Mouse (Mus musculus) brain, embryonic 14.5 days (tissue): ENCODE results near the gene 2310011J03Rik.

Source experiments
- CTCF ChIP-seq: fragments of 200-500 bp; IDR thresholded peaks from 2 replicates; pipeline ENCODE4 v1.5.1; 2012; ENCODE audit warnings: inconsistent platforms, mild to moderate bottlenecking, moderate library complexity, borderline replicate concordance; ENCODE audit not compliant: insufficient read depth, insufficient read length; ENCODE audit errors: extremely low read depth
- POLR2A ChIP-seq: fragments of 200-500 bp; IDR thresholded peaks from 2 replicates; pipeline ENCODE4 v1.6.1; 2012; ENCODE audit warnings: mild to moderate bottlenecking, inconsistent platforms, borderline replicate concordance; ENCODE audit not compliant: poor library complexity, insufficient read depth, insufficient read length, severe bottlenecking; ENCODE audit errors: extremely low read depth

DNA sequence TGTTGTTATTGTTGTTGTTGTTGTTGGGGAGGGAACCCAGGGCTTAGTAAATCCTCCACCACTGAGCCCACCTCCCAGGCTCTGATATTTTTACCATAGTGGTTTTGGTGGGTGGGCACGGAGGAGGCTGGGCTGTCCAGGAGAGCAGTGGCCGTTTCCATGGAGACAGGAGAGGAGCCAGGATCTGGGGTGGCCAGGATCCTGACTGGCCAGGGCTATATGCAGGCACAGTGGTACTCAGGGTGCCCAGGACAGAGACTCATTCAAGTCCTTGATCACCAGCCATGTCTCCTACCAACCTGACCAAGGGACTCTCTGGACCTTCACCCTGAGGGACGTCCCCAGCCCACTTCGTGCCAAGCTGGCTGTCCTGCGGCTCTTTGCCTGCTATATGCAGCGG is 43.4 kb upstream of the 2310011J03Rik start:
- no peak for TF ChIP-seq CTCF
- TF ChIP-seq POLR2A, result no peak
